Mouse (Mus musculus) bone marrow macrophage, adult 2 months (primary cell): Measurements from ENCODE around the gene Ugt1a1.

Experiments
- CTCF ChIP-seq: IDR thresholded peaks from 2 replicates; pipeline ENCODE4 v1.5.1; 2012; ENCODE audit warnings: low read depth, mild to moderate bottlenecking, low read length, moderate library complexity
- POLR2A ChIP-seq: IDR thresholded peaks from 2 replicates; pipeline ENCODE4 v1.6.1; 2012; ENCODE audit warnings: mild to moderate bottlenecking, low read depth, low read length, borderline replicate concordance

DNA sequence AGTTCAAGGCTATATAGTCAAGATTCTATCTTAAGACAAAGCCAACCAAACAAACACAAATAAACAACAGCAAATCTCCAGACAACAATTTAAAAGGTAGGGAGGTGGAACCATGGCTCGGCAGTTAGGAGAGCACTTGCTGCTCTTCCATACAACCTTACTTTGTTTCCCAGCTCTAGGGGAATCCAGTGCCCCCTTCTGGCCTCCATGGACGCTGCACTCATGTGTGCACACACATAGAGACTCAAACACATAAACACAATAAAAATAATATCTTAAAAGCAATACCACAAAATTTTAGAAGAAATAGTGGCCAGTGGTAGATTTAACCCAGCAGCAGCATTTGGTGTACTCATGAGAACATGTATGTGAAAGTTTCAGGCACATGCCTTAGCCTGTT is 5.4 kb downstream of the Ugt1a1 start:
- TF ChIP-seq POLR2A (no peak), CTCF (no peak)
